Mouse (Mus musculus): ENCODE data around the gene Slc8b1.

DNA sequence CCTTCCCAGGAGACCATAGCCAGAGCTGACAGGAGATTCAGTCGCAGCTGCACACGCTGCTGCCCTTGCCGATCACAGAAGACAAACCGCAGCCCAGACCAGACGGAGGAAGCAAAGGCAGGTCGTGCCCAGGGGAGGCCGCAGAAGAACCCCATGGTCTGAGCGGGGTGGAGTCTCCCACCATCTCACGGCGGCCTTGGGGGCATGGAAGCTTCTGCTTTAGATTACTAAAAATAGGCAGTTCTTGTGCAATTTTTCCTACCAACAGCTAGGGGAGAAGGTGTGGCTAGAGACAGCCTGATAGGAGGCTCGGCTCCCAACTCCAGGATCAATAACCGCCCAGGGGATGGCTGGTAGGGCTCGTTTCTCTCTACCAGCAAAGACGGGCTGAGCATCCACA is 47.8 kb downstream of the Slc8b1 start:
- no peak for TF ChIP-seq ZC3H11A (IDR thresholded peaks at IDR 0.05; ENCODE audit: borderline replicate concordance, low read depth, low read length)
- no peak for TF ChIP-seq ZNF384 (IDR thresholded peaks at IDR 0.05; ENCODE audit: low read depth, low read length)
